Mouse (Mus musculus) myocyte (in vitro differentiated cells): ENCODE data around the gene Gm42688.

Source experiments
- CEBPB ChIP-seq: IDR thresholded peaks from 2 replicates; pipeline ENCODE4 v1.6.1; 2011; ENCODE audit warnings: mild to moderate bottlenecking, moderate library complexity; ENCODE audit not compliant: poor library complexity, insufficient read depth, severe bottlenecking
- E2F4 ChIP-seq: IDR thresholded peaks from one replicate; pipeline ENCODE4 v1.6.1; 2011; ENCODE audit warnings: mild to moderate bottlenecking, control low read depth, moderate library complexity; ENCODE audit not compliant: insufficient read depth
- MAX ChIP-seq: IDR thresholded peaks from one replicate; pipeline ENCODE4 v1.6.1; 2011; ENCODE audit warnings: low read depth, mild to moderate bottlenecking, control low read depth
- MYOD1 ChIP-seq, 3 experiments: IDR thresholded peaks; one replicate each; pipeline ENCODE4 v1.6.1; 2011; ENCODE audit warnings: control low read depth in 2 of 3, low read depth in 2 of 3, mild to moderate bottlenecking in 2 of 3, moderate library complexity in 1 of 3; ENCODE audit not compliant: insufficient read length in 2 of 3, control insufficient read depth in 1 of 3
- MYOG ChIP-seq, 3 experiments: IDR thresholded peaks; one replicate each; pipeline ENCODE4 v1.6.1; 2011; ENCODE audit warnings: control low read depth in 2 of 3, low read depth in 2 of 3, mild to moderate bottlenecking in 2 of 3; ENCODE audit not compliant: insufficient read length in 2 of 3, control insufficient read depth in 1 of 3, insufficient read depth in 1 of 3
- POLR2A ChIP-seq: IDR thresholded peaks from one replicate; pipeline ENCODE4 v1.6.1; 2011; ENCODE audit warnings: low read depth, mild to moderate bottlenecking, control low read depth, moderate library complexity; ENCODE audit not compliant: insufficient read length
- POLR2AphosphoS2 ChIP-seq: IDR thresholded peaks from one replicate; pipeline ENCODE4 v1.6.1; 2011; ENCODE audit warnings: low read depth, control low read depth; ENCODE audit not compliant: insufficient read length
- SRF ChIP-seq: IDR thresholded peaks from one replicate; pipeline ENCODE4 v1.6.1; 2011; ENCODE audit warnings: low read depth; ENCODE audit not compliant: control insufficient read depth, insufficient read length
- TCF12 ChIP-seq: IDR thresholded peaks from one replicate; pipeline ENCODE4 v1.6.1; 2011; ENCODE audit warnings: mild to moderate bottlenecking, control low read depth; ENCODE audit not compliant: poor library complexity, insufficient read depth, severe bottlenecking
- TCF3 ChIP-seq: IDR thresholded peaks from one replicate; pipeline ENCODE4 v1.6.1; 2011; ENCODE audit warnings: low read depth, control low read depth; ENCODE audit not compliant: insufficient read length
- USF1 ChIP-seq: IDR thresholded peaks from one replicate; pipeline ENCODE4 v1.6.1; 2011; ENCODE audit warnings: low read depth, mild to moderate bottlenecking, control low read depth, moderate library complexity

DNA sequence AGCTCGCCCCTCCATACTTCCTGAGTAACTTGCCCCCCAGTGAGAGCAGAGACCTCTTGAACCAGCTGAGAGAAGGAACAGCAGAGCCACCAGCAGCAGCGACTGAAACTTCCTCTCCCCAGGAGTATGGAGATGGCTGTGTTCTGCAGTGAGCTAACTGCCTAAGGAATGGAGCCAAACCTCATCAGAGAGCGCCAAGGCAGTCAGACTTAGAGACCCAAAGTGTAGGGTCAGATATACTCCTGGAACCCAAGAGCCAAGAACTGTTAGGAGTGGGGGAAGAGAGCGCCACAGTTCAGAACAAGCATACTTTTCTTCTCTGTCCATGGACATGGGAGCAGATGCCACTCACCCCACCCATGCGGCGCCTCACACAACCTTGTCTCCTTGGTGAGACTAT is 35.0 kb upstream of the Gm42688 start:
- no peak for TF ChIP-seq USF1
- TF ChIP-seq E2F4 = no peak
- no peak for TF ChIP-seq POLR2A
- TF ChIP-seq MYOD1 (IDR thresholded peaks at IDR 0.05; ENCODE audit: control insufficient read depth in 1 of 3, insufficient read length in 2 of 3, low read depth in 2 of 3) = no peak
- no peak for TF ChIP-seq MAX
- no peak for TF ChIP-seq TCF3
- TF ChIP-seq MYOG (IDR thresholded peaks at IDR 0.05; ENCODE audit: control insufficient read depth in 1 of 3, insufficient read depth in 1 of 3, insufficient read length in 2 of 3, low read depth in 2 of 3) = no peak
- TF ChIP-seq CEBPB = no peak
- no peak for TF ChIP-seq TCF12
- no peak for TF ChIP-seq POLR2AphosphoS2
- TF ChIP-seq SRF = no peak
